Mouse (Mus musculus): ENCODE measurements around the gene Gbf1. TPM values are rescaled to one million over a fixed set of nuclear protein-coding genes. Genes with fewer than 3 reads are reported as not detected.

Gene Gbf1
- polyA plus RNA-seq, 1 experiment: 51.5 TPM

- Histone ChIP-seq H3K9me3 (replicated peaks; ENCODE audit: control insufficient read depth, insufficient read depth, low read length, poor library complexity, severe bottlenecking) (no peaks in the 10 kb centered on the region), H3K4me3 (ENCODE audit: low read depth, low read length) (peak overlapping the region; percentile 9; the same call in 1 of the 2 replicates), H3K27me3 (ENCODE audit: control insufficient read depth, insufficient read depth, low read length, poor library complexity, severe bottlenecking) (no peaks in the 10 kb centered on the region; the same call in 1 of the 2 replicates), H3K36me3 (ENCODE audit: control insufficient read depth, insufficient read depth, low read length, poor library complexity, severe bottlenecking) (no peaks in the 10 kb centered on the region), H3K27ac (ENCODE audit: insufficient read depth, low read length) (no peak overlapping the region), H3K4me1 (ENCODE audit: control insufficient read depth, insufficient read depth, low read length) (no peaks in the 10 kb centered on the region), H3K9ac (ENCODE audit: low read depth, poor library complexity, severe bottlenecking) (no peak overlapping the region)
- no peak for TF ChIP-seq POLR2A (IDR thresholded peaks at IDR 0.05; ENCODE audit: insufficient read depth, low read length)
- TF ChIP-seq CTCF (IDR thresholded peaks at IDR 0.05; ENCODE audit: low read depth, low read length): no peak
- no peak for TF ChIP-seq EP300 (IDR thresholded peaks at IDR 0.05; ENCODE audit: insufficient read depth, low read depth, low read length)
Observed at GRCm38 (mm10) chr19:46131283-46131682, 21.0 kb upstream of the Gbf1 start.

- peak within 1 kb of the TSS; percentile 23 for H3K4me3 ChIP-seq (ENCODE audit: low read depth, low read length)
- H3K9me3 ChIP-seq (replicated peaks; ENCODE audit: control insufficient read depth, insufficient read depth, low read length, poor library complexity, severe bottlenecking): no peaks in the 10 kb centered on the region
- H3K4me1 ChIP-seq (ENCODE audit: control insufficient read depth, insufficient read depth, low read length): no peaks in the 10 kb centered on the region
Observed at GRCm38 (mm10) chr19:46131694-46132525, 20.4 kb upstream of the Gbf1 start, which contains the start of gene Elovl3. TSS of gene Elovl3 (plus strand) at chr19:46131897.

GRCm38 (mm10) chr19:46132577-46132976, 19.7 kb upstream of the Gbf1 start:
- no peaks in the 10 kb centered on the region; the same call in 1 of the 2 replicates for H3K27me3 ChIP-seq (ENCODE audit: control insufficient read depth, insufficient read depth, low read length, poor library complexity, severe bottlenecking)
- H3K36me3 ChIP-seq (ENCODE audit: control insufficient read depth, insufficient read depth, low read length, poor library complexity, severe bottlenecking): no peaks in the 10 kb centered on the region
- TF ChIP-seq POLR2A (IDR thresholded peaks at IDR 0.05; ENCODE audit: insufficient read depth, low read length) (no peak), CTCF (IDR thresholded peaks at IDR 0.05; ENCODE audit: low read depth, low read length) (no peak), EP300 (IDR thresholded peaks at IDR 0.05; ENCODE audit: insufficient read depth, low read depth, low read length) (no peak)
- H3K9me3 ChIP-seq (replicated peaks; ENCODE audit: control insufficient read depth, insufficient read depth, low read length, poor library complexity, severe bottlenecking): no peaks in the 10 kb centered on the region
- H3K27ac ChIP-seq (ENCODE audit: insufficient read depth, low read length): no peak overlapping the region
- H3K4me3 ChIP-seq (ENCODE audit: low read depth, low read length): no peak overlapping the region
- no peaks in the 10 kb centered on the region for H3K4me1 ChIP-seq (ENCODE audit: control insufficient read depth, insufficient read depth, low read length)
- H3K9ac ChIP-seq (ENCODE audit: low read depth, poor library complexity, severe bottlenecking): no peak overlapping the region

More at GRCm38 (mm10) chr19:46131694-46132525, 20.4 kb upstream of the Gbf1 start, which contains the start of gene Elovl3:
- Histone ChIP-seq H3K36me3 (ENCODE audit: control insufficient read depth, insufficient read depth, low read length, poor library complexity, severe bottlenecking) (no peaks in the 10 kb centered on the region), H3K27me3 (ENCODE audit: control insufficient read depth, insufficient read depth, low read length, poor library complexity, severe bottlenecking) (no peaks in the 10 kb centered on the region; the same call in 1 of the 2 replicates), H3K9ac (ENCODE audit: low read depth, poor library complexity, severe bottlenecking) (no peak within 1 kb of the TSS), H3K27ac (ENCODE audit: insufficient read depth, low read length) (no peak within 1 kb of the TSS)
- TF ChIP-seq EP300 (IDR thresholded peaks at IDR 0.05; ENCODE audit: insufficient read depth, low read depth, low read length) (no peak), CTCF (IDR thresholded peaks at IDR 0.05; ENCODE audit: low read depth, low read length) (no peak), POLR2A (IDR thresholded peaks at IDR 0.05; ENCODE audit: insufficient read depth, low read length) (no peak)

GRCm38 (mm10) chr19:46135297-46135696, 17.0 kb upstream of the Gbf1 start:
- H3K4me1 ChIP-seq (ENCODE audit: control insufficient read depth, insufficient read depth, low read length): no peaks in the 10 kb centered on the region
- H3K9me3 ChIP-seq (replicated peaks; ENCODE audit: control insufficient read depth, insufficient read depth, low read length, poor library complexity, severe bottlenecking): no peaks in the 10 kb centered on the region
- peak overlapping the region; percentile 47 for H3K9ac ChIP-seq (ENCODE audit: low read depth, poor library complexity, severe bottlenecking)
- H3K36me3 ChIP-seq (ENCODE audit: control insufficient read depth, insufficient read depth, low read length, poor library complexity, severe bottlenecking): no peaks in the 10 kb centered on the region
- no peak overlapping the region for H3K27ac ChIP-seq (ENCODE audit: insufficient read depth, low read length)
- peak overlapping the region; percentile 56 for H3K4me3 ChIP-seq (ENCODE audit: low read depth, low read length)
- no peak for TF ChIP-seq POLR2A (IDR thresholded peaks at IDR 0.05; ENCODE audit: insufficient read depth, low read length)
- peak; percentile 97 for TF ChIP-seq CTCF (IDR thresholded peaks at IDR 0.05; ENCODE audit: low read depth, low read length)
- TF ChIP-seq EP300 (IDR thresholded peaks at IDR 0.05; ENCODE audit: insufficient read depth, low read depth, low read length): no peak
- no peaks in the 10 kb centered on the region; the same call in 1 of the 2 replicates for H3K27me3 ChIP-seq (ENCODE audit: control insufficient read depth, insufficient read depth, low read length, poor library complexity, severe bottlenecking)

GRCm38 (mm10) chr19:46135789-46136638, 16.3 kb upstream of the Gbf1 start:
- no peaks in the 10 kb centered on the region for H3K4me1 ChIP-seq (ENCODE audit: control insufficient read depth, insufficient read depth, low read length)

More at GRCm38 (mm10) chr19:46135789-46136638, 16.3 kb upstream of the Gbf1 start:
- peak overlapping the region; percentile 47 for H3K9ac ChIP-seq (ENCODE audit: low read depth, poor library complexity, severe bottlenecking)
- H3K4me3 ChIP-seq (ENCODE audit: low read depth, low read length): peak overlapping the region; percentile 56
- H3K27me3 ChIP-seq (ENCODE audit: control insufficient read depth, insufficient read depth, low read length, poor library complexity, severe bottlenecking): no peaks in the 10 kb centered on the region; the same call in 1 of the 2 replicates
- no peaks in the 10 kb centered on the region for H3K9me3 ChIP-seq (replicated peaks; ENCODE audit: control insufficient read depth, insufficient read depth, low read length, poor library complexity, severe bottlenecking)
- no peak overlapping the region for H3K27ac ChIP-seq (ENCODE audit: insufficient read depth, low read length)
- no peaks in the 10 kb centered on the region for H3K36me3 ChIP-seq (ENCODE audit: control insufficient read depth, insufficient read depth, low read length, poor library complexity, severe bottlenecking)
- peak; percentile 33 for TF ChIP-seq CTCF (IDR thresholded peaks at IDR 0.05; ENCODE audit: low read depth, low read length)
- no peak for TF ChIP-seq EP300 (IDR thresholded peaks at IDR 0.05; ENCODE audit: insufficient read depth, low read depth, low read length)

Measured in ES-Bruce4 (cell line).